Mouse (Mus musculus): ENCODE measurements around the gene Slc1a4.
A peak's percentile ranks its signal among the peaks of the same experiment; 100 is the strongest.

Gene Slc1a4

DNA sequence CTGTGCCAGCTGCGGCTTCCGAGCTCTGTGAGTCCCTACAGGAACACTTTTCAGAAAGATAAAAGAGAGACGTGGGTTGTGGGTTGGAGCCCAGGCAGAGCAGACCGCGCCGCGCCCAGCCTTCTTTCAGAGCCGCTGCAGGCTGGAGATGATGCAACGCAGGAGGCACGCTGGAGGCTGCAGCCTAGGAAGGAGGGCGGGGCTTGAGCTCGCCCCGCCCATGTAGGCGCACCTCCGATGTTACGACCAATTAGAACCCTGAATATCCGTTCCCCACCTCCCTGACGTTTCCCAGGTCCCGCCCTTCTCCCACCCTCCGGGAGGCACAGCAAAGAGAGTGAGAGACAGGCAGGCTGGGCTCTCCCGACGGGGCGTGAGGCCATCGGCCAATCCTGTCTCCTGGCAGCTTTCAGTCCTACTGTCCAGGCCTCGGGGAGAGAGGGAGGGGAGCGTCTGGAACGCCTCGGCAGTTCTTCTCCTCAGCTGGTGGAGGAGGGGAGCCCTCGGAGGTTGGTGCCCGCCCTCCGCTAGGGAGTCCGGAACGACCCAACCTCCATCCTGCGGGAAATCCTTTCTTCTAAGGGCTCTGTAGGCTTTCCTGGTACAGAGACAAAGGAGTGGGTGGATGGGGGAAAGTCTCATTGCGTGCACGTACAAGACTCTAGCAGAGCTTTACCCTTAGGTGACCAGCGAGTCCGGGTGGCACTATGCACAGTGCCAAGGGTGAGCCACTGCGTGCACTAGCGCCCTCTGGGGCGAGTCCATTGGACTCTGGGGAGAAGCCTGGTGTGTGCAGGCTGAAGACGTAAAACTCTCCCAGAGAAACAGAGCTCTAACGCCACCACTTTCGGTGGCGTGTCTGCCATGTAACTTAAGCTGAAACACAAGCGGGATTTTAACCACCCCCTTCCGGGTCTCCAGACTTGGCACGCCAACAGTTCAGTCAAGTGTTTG lies at the start of gene Slc1a4:
Slc1a4 (minus strand) TSS at position 153 of the 954 bp plus-strand sequence.
- DNase-seq (ENCODE audit: low spot score) = peak; percentile 87

DNA sequence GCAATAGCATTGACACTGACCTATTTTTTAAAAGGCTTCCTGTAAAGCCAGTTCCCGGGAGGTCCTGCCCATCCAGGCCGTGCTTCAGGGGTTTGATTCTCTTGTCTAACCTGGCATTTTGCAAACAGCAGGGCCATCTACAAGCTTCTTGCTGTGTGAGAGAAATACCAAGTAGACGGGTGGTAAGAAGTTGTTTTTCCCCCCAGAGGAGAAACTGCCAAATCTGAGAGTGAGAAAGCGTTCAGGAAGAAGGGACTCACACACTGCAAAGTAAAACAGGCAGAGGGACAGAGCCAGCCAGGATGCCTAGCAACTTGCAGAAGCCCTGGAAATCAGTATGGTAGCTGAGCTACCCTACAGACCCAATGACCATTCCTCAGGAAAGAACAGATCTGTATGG lies 47.6 kb upstream of the Slc1a4 start:
- DNase-seq (ENCODE audit: low spot score) = no peak

DNA sequence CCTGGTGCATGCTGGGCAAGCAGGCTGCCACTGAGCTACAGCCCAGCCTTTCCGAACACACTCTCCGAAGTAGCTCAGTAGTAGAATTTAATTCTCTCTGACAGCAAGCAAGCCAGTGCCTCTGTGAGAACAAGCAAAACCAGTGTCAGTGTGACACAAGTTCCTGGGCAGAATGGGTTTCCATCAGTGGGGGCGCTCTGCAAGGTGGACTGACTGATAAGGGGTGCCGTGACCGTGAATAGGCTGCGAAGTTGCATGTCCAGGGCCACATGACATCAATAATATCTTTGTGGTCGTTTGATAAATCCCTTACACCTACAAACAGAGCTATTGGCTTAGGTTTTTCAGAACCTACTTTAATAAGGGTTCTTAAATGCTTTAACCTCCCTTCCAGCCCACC lies 44.1 kb upstream of the Slc1a4 start:
- DNase-seq (ENCODE audit: low spot score) = no peak

DNA sequence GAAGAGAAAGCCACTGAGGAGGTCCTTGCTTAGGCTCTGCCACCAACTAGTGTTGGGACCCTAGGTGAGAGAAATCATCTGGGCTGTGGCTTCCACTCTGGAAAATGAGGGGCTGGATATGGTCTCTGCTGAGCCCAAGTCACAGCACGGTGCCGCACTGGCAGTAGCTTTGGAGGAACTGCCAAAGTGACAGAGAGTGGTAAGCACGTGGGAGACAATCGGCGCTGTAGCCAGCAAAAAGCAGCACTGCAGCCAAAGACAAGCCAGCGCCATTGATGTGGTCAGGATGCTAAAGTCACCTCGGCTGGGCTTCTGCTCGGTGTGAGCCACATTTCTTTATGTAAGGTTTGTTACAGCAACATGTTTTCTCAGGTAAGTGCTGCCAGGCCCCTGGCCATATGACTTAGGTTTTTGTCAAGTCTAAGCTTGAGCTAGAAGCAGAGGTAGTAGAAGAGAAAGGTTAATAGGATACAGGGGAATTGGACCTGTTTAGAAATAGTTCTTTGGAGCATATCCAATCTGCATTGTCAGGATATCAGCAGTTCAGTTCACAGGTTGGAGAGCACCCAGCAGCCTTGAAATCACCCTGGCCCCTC lies 40.2 kb upstream of the Slc1a4 start:
- DNase-seq (ENCODE audit: low spot score) = no peak

DNA sequence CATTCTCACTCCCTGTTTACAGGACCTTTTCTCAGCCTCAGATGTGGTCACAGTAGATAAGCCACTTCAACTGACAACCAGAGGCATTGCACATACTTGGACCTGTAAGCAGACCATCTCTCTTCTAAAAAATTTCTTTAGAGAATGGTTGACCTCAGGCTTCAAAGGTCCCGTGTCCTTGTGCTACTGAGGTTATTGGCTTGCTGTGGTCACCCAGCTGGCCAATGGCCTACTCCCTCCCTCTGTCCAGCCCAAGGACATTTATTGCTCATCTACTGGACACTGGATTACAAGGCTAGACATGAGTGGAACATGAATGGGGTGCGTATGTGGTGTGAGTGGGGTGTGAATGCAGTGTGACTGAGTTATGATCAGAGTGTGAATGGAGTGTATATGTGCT lies 38.0 kb upstream of the Slc1a4 start:
- DNase-seq (ENCODE audit: low spot score) = no peak

DNA sequence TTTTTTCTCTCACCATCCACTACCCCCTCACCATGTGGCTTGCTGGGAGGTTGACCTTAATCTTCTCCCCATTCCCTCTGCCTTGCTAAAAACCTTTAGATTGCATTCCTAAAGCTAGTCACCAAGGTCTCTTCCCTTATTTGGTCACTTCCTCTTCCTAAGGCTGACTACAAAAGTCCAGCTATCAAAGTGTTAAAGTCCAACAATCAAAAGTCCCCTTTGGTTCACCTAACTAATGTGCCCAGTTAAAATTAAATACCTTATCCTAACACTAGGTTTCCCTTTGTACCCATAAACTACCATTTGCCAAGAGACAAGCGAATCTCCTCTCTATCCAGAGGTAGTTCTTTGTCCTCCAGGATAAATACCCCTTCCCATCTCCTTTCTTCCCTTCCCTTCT lies 33.9 kb upstream of the Slc1a4 start:
- no peak for DNase-seq (ENCODE audit: low spot score)

DNA sequence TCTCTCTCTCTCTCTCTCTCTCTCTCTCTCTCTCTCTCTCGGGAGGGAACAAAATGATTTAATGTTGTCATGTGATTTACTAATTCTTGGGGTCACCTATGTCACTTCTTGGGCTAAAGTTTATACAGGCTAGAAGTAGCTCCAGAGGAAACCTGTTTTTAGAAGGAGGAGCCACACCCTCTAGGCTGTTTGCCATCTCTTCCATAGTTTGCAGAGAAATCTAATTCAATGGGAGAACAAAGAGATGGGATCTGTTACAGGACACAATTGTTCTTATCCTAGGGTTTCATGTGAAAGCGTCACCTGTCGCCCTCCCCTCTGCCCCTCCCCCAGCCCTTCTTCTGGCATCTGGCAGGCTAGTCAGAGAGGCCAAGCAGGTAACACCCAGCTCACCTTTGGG lies 28.8 kb upstream of the Slc1a4 start:
- DNase-seq (ENCODE audit: low spot score) = no peak

DNA sequence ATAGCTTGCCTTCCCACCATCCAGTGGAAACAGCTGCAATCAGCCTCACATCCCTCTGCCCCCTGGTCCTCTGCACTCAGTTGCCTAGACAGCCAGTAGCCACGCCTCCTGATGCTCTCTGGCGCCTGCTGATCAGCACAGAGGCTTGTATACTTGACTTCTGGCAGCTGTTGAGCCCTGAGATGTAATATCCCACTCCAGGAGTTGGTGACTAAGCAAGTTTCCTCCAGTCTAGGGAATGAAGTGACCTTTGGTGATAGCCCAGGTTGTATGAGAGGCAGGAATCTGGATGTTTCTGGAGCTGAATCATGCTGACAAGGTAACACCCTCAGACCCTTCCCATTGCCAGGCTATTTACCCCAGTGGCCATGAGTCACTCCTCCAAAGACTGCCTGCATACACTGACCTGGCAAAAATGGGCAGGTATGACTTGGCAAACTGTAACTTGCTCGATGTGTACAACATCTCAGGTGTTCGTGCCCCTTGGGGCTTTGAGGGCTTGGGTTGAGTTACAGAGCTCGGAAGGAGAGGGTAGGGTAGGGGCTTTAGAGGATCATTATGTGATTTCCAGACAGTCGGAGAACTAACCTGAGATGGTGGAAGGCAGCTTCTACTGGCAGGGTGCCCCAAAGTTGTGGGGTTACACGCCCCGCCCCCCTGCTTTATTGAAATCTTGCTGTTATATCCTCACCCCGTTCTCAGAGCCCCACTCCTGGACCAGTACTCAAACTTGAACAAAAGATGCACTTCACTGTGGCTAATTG lies 25.4 kb upstream of the Slc1a4 start:
- DNase-seq (ENCODE audit: low spot score) = no peak

DNA sequence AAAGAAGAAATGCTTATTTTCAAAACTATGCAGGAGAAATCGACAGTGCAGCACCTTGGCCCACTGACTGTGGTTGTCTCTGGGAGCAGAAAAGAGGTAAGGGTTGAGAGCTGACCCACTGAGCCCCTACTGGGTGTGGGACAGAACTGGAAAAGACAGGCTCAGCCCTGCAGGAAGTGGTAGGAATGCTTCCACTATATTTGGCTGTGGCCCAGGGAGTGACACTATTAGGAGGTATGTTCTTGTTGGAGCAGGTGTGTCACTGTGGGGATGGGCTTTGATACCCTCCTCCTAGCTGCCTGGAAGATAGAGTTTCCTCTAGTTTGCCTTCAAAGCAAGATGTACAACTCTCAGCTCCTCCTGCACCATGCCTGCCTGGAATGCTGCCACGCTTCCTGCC lies 16.0 kb upstream of the Slc1a4 start:
- no peak for DNase-seq (ENCODE audit: low spot score)

DNA sequence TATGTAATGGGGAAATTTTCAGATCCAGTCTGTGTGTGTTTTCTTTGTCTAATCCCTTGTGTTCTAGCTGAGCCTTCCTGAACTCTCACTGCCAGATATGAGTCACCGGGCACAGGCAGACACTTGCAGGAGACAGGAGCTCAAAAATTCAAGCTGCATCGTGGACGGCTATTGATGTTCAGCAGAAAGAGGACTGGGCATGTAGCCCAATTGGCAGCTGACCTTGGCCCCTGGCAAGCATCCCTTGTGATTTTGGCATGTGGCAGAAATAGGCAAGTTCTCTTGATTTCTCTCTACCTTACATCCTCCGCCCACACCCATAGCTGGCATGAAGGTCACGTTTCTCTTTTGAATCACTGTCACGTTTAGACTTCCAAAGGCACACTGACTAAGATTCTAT lies 15.0 kb upstream of the Slc1a4 start:
- no peak for DNase-seq (ENCODE audit: low spot score)

DNA sequence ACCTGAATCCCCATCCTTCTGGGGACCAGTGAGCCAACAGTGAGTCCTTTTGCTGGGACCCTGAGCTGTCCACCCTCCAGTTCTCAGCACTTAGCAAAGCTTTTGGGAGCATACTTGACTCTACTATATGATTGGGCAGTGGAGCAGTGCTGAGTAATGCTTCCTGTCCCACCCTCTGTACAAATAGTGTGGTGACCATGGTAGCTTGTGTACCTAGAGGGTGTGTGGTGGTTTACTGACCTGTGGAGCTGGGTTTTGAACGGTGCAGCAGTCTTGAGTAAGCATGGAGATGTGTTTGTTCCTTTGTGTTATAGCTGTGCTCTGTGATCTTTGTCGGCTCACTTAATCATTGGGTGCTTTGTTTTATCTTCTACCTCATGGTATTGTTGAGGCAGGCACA lies 13.9 kb upstream of the Slc1a4 start:
- DNase-seq (ENCODE audit: low spot score) = no peak

DNA sequence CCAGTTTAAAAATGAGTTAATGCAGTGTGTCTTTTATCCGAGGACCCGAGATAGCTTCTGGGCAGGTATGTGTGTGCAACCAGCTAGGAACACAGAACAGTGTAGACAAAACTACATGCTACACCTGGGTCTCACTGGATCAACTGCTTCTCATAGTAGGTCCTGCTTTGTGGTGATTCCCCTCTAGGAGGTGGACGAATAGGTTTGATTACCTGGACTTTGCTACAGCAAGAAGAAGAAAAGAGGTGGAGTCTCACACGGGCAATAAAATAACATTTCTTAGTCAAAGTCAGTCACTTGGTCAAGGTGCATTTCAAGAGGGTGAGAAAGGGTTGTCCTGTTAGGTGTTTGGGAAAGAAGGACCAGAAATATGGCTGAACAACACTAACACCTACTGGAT lies 11.4 kb upstream of the Slc1a4 start:
- DNase-seq (ENCODE audit: low spot score) = no peak

DNA sequence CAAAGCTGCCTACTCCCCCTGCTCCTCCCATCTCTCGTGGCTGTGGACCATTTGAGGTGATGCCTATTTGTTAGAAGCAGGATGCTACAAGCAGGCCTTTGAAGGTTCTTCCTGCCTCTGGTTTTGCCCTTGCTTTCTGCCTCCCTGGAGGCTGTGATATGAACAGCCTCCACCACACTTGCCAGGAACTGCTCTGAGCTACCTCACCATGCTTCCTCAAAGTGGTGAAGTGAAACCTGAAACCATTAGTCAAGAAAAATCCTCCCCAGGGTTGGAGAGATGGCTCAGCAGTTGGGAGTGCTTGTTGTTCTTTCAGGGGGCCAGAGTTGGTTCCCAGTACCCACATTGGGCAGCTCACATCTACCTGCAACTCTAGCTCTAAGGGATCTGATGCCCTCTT lies 9.1 kb upstream of the Slc1a4 start:
- no peak for DNase-seq (ENCODE audit: low spot score)

DNA sequence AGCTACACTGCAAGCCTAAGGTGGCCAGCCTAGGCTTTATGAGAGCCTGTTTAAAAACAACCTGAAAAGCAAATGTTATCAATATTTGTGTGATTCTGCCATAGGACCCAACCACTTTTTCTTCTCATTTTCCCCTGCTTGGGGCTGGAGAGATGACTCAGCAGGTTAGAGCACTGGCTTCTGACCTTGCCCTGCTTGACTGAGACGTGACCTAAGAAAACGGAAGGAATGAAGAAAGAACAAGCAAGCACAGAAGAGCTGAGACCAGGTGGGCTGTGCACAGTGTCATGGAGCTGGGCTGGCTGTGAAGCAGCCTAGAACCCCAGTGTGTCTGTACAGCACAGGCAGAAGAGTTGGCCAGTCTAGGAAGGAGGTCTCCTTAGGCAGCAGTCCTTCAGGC lies 6.2 kb upstream of the Slc1a4 start:
- DNase-seq (ENCODE audit: low spot score) = no peak

DNA sequence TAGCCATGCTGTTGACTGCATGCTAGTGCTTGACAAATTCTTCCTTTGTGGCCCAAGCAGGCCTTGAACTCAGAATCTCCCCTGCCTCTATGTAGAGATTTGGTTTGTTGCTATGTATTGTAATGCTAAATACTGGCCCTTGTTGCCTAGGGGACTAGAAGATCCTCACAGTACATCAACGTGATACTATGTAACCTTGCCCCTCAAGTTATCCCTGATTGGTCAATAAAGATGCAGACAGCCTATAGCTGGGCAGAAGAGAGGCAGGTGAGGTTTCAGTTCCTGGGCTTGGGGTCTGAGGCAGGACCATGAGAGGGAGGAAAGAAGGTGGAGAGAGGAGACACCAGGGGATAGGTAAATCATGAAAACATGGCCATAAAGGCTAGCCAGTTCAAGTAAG lies 1.8 kb upstream of the Slc1a4 start:
- DNase-seq (ENCODE audit: low spot score) = no peak

DNA sequence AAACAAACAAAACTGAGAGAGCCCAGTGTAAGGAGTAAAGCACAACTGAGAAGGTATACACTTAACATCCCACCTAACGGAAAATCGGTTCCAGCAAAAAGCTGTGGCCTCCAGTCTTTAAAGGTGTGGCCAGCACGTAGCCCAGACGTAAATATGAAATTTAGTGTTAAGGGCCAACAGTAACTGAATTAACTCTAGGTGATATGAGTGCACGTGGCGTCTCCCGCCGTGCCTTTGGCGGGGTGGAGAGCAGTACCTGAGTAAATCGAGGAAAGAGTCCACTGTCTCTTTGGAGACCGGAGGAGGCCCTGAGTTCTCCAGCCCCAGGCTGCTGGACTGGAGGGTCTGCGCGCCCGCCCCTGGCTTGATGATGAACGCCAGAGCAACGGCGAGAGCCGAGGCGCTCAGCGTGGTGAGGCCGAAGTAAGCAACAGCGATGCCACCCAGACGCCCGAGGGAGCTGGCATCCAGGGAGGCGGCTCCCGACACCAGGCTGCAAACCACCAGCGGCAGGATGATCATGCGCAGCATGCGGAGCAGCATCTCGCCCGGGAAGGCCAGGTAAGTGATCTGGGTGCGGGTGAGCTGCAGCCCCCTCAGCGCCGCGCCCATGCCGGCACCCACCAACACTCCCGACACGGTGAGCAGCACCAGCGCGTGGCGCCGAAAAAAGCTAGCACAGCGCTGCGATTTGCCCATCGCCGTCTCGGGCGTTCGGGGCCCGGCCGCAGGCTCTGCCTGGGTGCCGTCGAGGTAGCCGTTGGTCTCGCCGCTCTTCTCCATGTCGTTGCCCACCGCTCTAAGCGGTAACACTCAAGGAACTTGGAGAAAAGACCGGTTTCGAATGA lies 599 bp downstream of the Slc1a4 start:
- DNase-seq (ENCODE audit: low spot score) = no peak

DNA sequence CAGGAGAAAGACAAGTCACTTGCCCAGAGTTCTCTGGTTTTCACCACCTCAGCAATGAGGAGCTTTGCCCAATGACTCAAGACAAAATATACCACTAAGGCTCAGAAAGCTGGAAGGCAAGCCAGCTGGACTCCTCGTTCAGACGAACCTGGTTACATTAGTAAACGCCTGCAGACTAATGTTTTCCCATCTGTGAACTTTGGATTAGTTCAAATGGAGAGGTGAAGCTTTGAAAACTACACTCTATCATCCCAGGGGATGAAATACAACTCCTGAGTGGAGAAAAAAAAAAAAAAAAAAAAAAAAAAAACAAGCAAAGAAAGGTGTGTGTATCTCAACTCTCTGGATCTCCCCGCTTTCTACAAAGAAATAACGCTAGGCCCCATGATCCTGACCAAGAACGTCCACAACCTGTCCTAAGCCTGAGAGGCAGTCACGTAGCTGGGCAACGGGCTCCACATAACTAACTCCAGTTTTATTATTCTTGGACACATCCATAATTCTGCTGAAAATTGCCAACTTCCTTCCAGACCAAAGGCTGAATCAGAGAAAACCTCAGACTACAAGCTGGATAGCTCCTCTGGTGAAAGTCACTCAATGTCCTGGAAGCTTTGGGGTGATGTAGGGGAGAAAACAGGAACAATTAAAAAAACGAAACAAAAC lies 1.4 kb downstream of the Slc1a4 start:
- no peak for DNase-seq (ENCODE audit: low spot score)

DNA sequence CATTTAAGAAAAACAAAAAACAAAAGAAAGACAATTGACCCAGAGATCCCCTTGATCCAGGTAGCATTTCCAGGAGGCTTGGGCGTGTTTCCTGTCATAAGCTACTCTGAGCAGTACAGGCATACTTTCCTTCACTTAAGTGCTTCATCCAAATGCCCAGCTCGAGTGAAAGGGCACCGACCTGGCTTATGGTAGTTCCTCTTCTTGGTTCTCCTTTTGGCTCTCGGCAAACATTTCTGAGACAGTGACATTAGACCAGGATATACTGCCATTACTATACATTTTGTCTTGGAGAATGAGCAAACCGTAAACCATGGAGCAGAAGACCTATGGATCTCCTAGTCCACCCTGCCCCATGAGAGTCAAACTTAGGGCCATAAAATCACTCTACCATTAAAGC lies 2.8 kb downstream of the Slc1a4 start:
- DNase-seq (ENCODE audit: low spot score) = no peak

DNA sequence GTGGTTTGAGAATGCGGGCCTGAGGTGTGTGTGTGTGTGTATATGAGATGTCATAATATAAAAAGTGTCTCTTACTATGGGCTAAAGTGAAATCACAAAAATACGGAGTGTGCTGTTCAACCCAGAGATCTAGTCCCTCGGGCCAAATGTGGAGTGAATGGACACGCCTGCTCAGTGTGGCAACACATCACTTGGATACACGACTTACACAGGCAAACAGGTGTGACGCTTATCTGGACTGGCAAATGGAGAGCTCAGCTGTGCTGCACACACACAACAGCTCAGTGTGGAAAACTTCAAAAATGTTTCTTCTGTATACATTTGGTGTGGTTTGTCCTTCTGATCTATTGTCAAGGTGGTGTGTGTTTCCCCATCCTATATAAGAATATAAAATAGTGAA lies 3.7 kb downstream of the Slc1a4 start:
- DNase-seq (ENCODE audit: low spot score) = no peak

DNA sequence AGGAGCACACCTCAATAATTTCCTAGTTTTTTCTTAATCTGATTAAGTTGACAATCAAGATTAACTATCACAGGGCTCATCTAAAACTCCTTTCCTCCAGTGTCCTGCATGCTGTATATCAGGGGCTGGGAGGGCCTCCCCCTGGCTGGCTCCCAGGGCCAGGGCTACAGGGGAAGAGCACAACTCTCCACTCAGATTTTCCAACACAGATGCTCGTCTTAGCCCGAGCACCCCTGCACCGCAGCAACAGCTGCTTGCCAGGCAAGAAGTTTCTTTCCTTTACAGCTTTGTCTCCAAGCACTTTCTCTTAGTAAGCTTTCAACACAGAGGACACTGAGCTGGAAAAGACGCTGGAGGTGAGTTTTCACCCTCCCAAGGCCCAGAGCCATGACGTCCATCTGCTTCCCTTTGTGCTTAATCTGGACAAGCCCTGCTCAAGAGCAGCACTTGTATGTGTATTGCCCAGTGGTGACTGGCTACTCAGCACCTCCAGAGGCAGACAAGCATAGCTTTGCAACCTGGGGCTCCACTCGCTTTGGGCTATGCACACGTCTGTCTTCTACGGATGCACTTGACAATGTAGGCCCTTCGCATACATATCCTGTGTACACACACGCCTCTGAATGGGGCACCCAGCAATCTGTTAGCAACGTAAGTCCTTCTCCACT lies 6.1 kb downstream of the Slc1a4 start:
- no peak for DNase-seq (ENCODE audit: low spot score)
